Mouse (Mus musculus): Measurements from ENCODE around the gene Glo1.

DNA sequence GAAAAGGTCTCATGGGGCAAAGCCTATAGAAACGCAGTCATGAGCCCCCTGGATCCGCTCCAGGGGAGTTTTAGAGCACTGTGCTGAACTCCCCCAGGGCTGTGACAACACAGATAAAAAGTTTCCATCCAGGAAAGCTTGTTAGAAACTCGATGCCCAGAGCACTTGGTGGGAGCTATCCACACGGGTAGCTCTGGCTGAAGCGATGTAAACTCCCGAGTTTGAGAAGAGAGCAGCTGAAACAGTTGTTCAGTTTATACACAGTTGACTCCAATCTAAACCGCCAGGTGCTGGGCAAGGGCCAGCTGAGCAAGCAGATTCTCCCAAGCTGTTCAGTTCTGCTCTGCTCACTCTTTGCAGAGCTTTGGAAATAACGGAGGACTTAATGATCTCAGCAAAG lies 87.6 kb downstream of the Glo1 start:
- TF ChIP-seq CTCF (IDR thresholded peaks at IDR 0.05; ENCODE audit: extremely low read depth, insufficient read length, insufficient replicate concordance, low read depth, low read length) (no peak), POLR2A (IDR thresholded peaks at IDR 0.05; ENCODE audit: low read depth, low read length) (no peak)
